In genomic region chrX:103806373-103806772, GRCm38 (mm10) we compare ENCODE assay signal across 24 mouse cellular contexts. TPM values are rescaled to one million over a fixed set of nuclear protein-coding genes. Genes with fewer than 3 reads are reported as not detected.
DNase-seq lines count a peak whose midpoint lies in the region; ATAC-seq and TF ChIP-seq lines count a peak whose summit lies in the region.
"Had no signal": no experiment of that assay in that cellular context is flagged by ENCODE, and none has a peak within 500 bp of the region (broad histone marks: within the 10 kb centered on the region; RNA-seq: fewer than 3 reads in every experiment).

No protein-coding gene starts in this region.

- H3K79me2 ChIP-seq in myocyte (ENCODE audit: control insufficient read depth, insufficient read depth) = no peaks in the 10 kb centered on the region

- no peak overlapping the region for H3K4me2 ChIP-seq in myocyte (ENCODE audit: low read depth)
- no peak overlapping the region for H3K4me2 ChIP-seq in midbrain, postnatal 0 days (ENCODE audit: low read depth, low read length, poor library complexity, severe bottlenecking)

- H3K4me3 ChIP-seq in gastrocnemius, adult 2 months = no peak overlapping the region
- H3K4me3 ChIP-seq in myocyte = no peak overlapping the region
- no peak overlapping the region for H3K4me3 ChIP-seq in midbrain, postnatal 0 days (ENCODE audit: low read depth, low read length)

- no peak overlapping the region for H3K9ac ChIP-seq in midbrain, postnatal 0 days (replicated peaks; ENCODE audit: low read length, poor library complexity, severe bottlenecking)

- no peaks in the 10 kb centered on the region for H3K27me3 ChIP-seq in myocyte (ENCODE audit: control insufficient read depth, insufficient read depth, insufficient read length)
- peaks cover 19% of the 10 kb centered on the region; the same call in 1 of the 2 replicates for H3K27me3 ChIP-seq in midbrain, postnatal 0 days (ENCODE audit: insufficient read depth, low read length)
- H3K27me3 ChIP-seq: CH12.LX had no signal

- ATAC-seq in frontal cortex, adult (ENCODE audit: low TSS enrichment) = peak; percentile 47
- no peak for ATAC-seq in midbrain, postnatal 0 days (ENCODE audit: low FRiP score)
- ATAC-seq: activated CD4-positive, CD25-positive, alpha-beta regulatory T cell, adult 4 months; CD4-positive, CD25-positive, alpha-beta regulatory T cell, adult 4 months; Patski had no signal

- no peaks in the 10 kb centered on the region for H3K36me3 ChIP-seq in myocyte (ENCODE audit: control insufficient read depth, insufficient read depth)
- no peaks in the 10 kb centered on the region for H3K36me3 ChIP-seq in midbrain, postnatal 0 days (ENCODE audit: insufficient read depth, low read length)
- H3K36me3 ChIP-seq: G1E had no signal

- TF ChIP-seq POLR2A in myocyte (IDR thresholded peaks at IDR 0.05; ENCODE audit: insufficient read length, low read depth) = no peak

- intact Hi-C loops in gastrocnemius, adult 2 months (cut with DNase I) = no loop called here

- H3K27ac ChIP-seq in gastrocnemius, adult 2 months = peak overlapping the region; percentile 31; the same call in 1 of the 2 replicates
- no peak overlapping the region for H3K27ac ChIP-seq in midbrain, postnatal 0 days (ENCODE audit: low read depth, low read length)

- TF ChIP-seq CTCF in gastrocnemius, adult 2 months (IDR thresholded peaks at IDR 0.05) = no peak
- TF ChIP-seq CTCF in midbrain, postnatal 0 days (IDR thresholded peaks at IDR 0.05) = no peak

- H3ac ChIP-seq in myocyte (ENCODE audit: control insufficient read depth, insufficient read length) = no peak overlapping the region

- no peaks in the 10 kb centered on the region for H3K9me3 ChIP-seq in midbrain, postnatal 0 days (ENCODE audit: low read length)
- H3K9me3 ChIP-seq: G1E had no signal

- WGBS in midbrain, postnatal 0 days = 75% methylated on average over 4 of the region's 4 CpGs

- H3K4me1 ChIP-seq in midbrain, postnatal 0 days (ENCODE audit: insufficient read depth, low read length) = no peaks in the 10 kb centered on the region

- no peak for DNase-seq in frontal cortex, postnatal 10 days (ENCODE audit: low spot score in 2 of 2)
- no peak for DNase-seq in gastrocnemius, adult 2 months
- no peak for DNase-seq in gastrocnemius, postnatal 4 days (ENCODE audit: low spot score in 2 of 2)
- peak; percentile 16 for DNase-seq in brain, adult 2 months (ENCODE audit: low read depth, low spot score)
- DNase-seq in midbrain, postnatal 0 days (ENCODE audit: low spot score) = no peak
- no peak for DNase-seq in retina, embryonic 14.5 days (ENCODE audit: low spot score)
- DNase-seq: adrenal gland, adult 2 months; adrenal gland, adult 8-10 months; adrenal gland, postnatal 10 days; adrenal gland, postnatal 14 days; adrenal gland, postnatal 25 days; adrenal gland, postnatal 36 days; B cell, adult 2 months; cerebellum, adult 11 months; cerebellum, adult 11-12 months; cerebellum, adult 18-20 months had no signal

TF ChIP-seq in myocyte, 11 proteins besides CTCF, POLR2A, EP300 and RAD21:
- peak in 1 of 3 experiments; percentile 65 for TF ChIP-seq MYOG (IDR thresholded peaks at IDR 0.05; ENCODE audit: control insufficient read depth in 1 of 3, insufficient read depth in 1 of 3, insufficient read length in 2 of 3, low read depth in 2 of 3)
- TF ChIP-seq POLR2AphosphoS2 (IDR thresholded peaks at IDR 0.05; ENCODE audit: insufficient read length, low read depth) = no peak
- peak in 2 of 3 experiments; percentile 14 to 65 for TF ChIP-seq MYOD1 (IDR thresholded peaks at IDR 0.05; ENCODE audit: control insufficient read depth in 1 of 3, insufficient read length in 2 of 3, low read depth in 2 of 3)
- no peak for TF ChIP-seq E2F4 (IDR thresholded peaks at IDR 0.05; ENCODE audit: insufficient read depth)

RNA-seq across cellular contexts. Expression of gene Slc16a2, which starts 15.4 kb away (rescaled TPM):
- total RNA-seq in gastrocnemius, adult 2 months (2021) = 1 to 10 TPM; 1.5 to 6.0 TPM
- 10 to 100 TPM; 32.8 to 36.7 TPM for total RNA-seq in gastrocnemius, postnatal 4 days (2021)
- polyA plus RNA-seq in myocyte (2012; fragmentation: generic; extraction: Trizol) = 8.2 TPM
- 42.4 and 48.4 TPM in 2 replicates for total RNA-seq in midbrain, postnatal 0 days (2014; rRNA removed)
- polyA plus RNA-seq in midbrain, postnatal 0 days (2015; fragmentation: Nextera tagmentation; extraction: Ambion mirVana) = 25.3 and 25.9 TPM in 2 replicates
- total RNA-seq: MEL had no signal
- polyA plus RNA-seq: activated CD4-positive, CD25-positive, alpha-beta regulatory T cell, adult 4 months; CD4-positive, CD25-positive, alpha-beta regulatory T cell, adult 4 months; G1E had no signal
